Mouse (Mus musculus): ENCODE measurements around the gene Clic5. TPM values are rescaled to one million over a fixed set of nuclear protein-coding genes. Genes with fewer than 3 reads are reported as not detected.

Clic5 gene
- polyA plus RNA-seq, 1 experiment from 2014 or later: 0.28 TPM

- Histone ChIP-seq H3K9ac (replicated peaks) (no peak overlapping the region), H3K4me2 (ENCODE audit: low read depth, low read length) (no peak overlapping the region), H3K4me3 (ENCODE audit: low read depth, low read length) (no peak overlapping the region), H3K27ac (ENCODE audit: low read depth) (no peak overlapping the region), H3K36me3 (replicated peaks; ENCODE audit: insufficient read depth, low read length) (no peaks in the 10 kb centered on the region), H3K27me3 (ENCODE audit: insufficient read depth, low read length) (no peaks in the 10 kb centered on the region), H3K4me1 (ENCODE audit: insufficient read depth) (no peaks in the 10 kb centered on the region), H3K9me3 (ENCODE audit: low read length) (0 out of 2 replicates have a peak, but pooled peaks cover 4% of the 10 kb centered on the region)
- ATAC-seq: no peak
- WGBS (ENCODE audit: insufficient replicate concordance): 68% methylated on average over 3 of the region's 3 CpGs
- no peak for DNase-seq
- no peak for TF ChIP-seq EP300 (IDR thresholded peaks at IDR 0.05; ENCODE audit: low read depth)
- no peak for TF ChIP-seq CTCF (IDR thresholded peaks at IDR 0.05; ENCODE audit: low read depth)
Measured at GRCm38 (mm10) chr17:44205562-44205961, 17.2 kb downstream of the Clic5 start.

GRCm38 (mm10) chr17:44208900-44209299 is 20.5 kb downstream of the Clic5 start:
- Histone ChIP-seq H3K4me1 (ENCODE audit: insufficient read depth) (no peaks in the 10 kb centered on the region), H3K27me3 (ENCODE audit: insufficient read depth, low read length) (no peaks in the 10 kb centered on the region), H3K4me2 (ENCODE audit: low read depth, low read length) (no peak overlapping the region), H3K4me3 (ENCODE audit: low read depth, low read length) (no peak overlapping the region), H3K36me3 (replicated peaks; ENCODE audit: insufficient read depth, low read length) (no peaks in the 10 kb centered on the region), H3K9ac (replicated peaks) (no peak overlapping the region), H3K27ac (ENCODE audit: low read depth) (no peak overlapping the region), H3K9me3 (ENCODE audit: low read length) (0 out of 2 replicates have a peak, but pooled peaks cover 4% of the 10 kb centered on the region)
- no peak for DNase-seq
- no peak for TF ChIP-seq EP300 (IDR thresholded peaks at IDR 0.05; ENCODE audit: low read depth)
- 0 out of 2 replicates have a peak, but pooled peaks have one; percentile 5 for TF ChIP-seq CTCF (IDR thresholded peaks at IDR 0.05; ENCODE audit: low read depth)
- WGBS (ENCODE audit: insufficient replicate concordance): 80% methylated on average over 4 of the region's 4 CpGs
- no peak for ATAC-seq

- DNase-seq: no peak
- Histone ChIP-seq H3K4me3 (ENCODE audit: low read depth, low read length) (no peak overlapping the region), H3K9me3 (ENCODE audit: low read length) (0 out of 2 replicates have a peak, but pooled peaks cover 4% of the 10 kb centered on the region), H3K4me1 (ENCODE audit: insufficient read depth) (no peaks in the 10 kb centered on the region), H3K9ac (replicated peaks) (no peak overlapping the region), H3K27ac (ENCODE audit: low read depth) (no peak overlapping the region), H3K4me2 (ENCODE audit: low read depth, low read length) (no peak overlapping the region), H3K27me3 (ENCODE audit: insufficient read depth, low read length) (no peaks in the 10 kb centered on the region), H3K36me3 (replicated peaks; ENCODE audit: insufficient read depth, low read length) (no peaks in the 10 kb centered on the region)
- ATAC-seq: no peak
- no peak for TF ChIP-seq EP300 (IDR thresholded peaks at IDR 0.05; ENCODE audit: low read depth)
- TF ChIP-seq CTCF (IDR thresholded peaks at IDR 0.05; ENCODE audit: low read depth): no peak
- 75% methylated on average over 5 of the region's 5 CpGs for WGBS (ENCODE audit: insufficient replicate concordance)
Measured at GRCm38 (mm10) chr17:44212960-44213619, 24.7 kb downstream of the Clic5 start.

GRCm38 (mm10) chr17:44215196-44215799 is 26.9 kb downstream of the Clic5 start:
- no peaks in the 10 kb centered on the region for H3K9me3 ChIP-seq (ENCODE audit: low read length)
- no peak overlapping the region for H3K4me3 ChIP-seq (ENCODE audit: low read depth, low read length)
- H3K4me2 ChIP-seq (ENCODE audit: low read depth, low read length): no peak overlapping the region
- H3K4me1 ChIP-seq (ENCODE audit: insufficient read depth): no peaks in the 10 kb centered on the region
- no peak overlapping the region for H3K9ac ChIP-seq (replicated peaks)
- WGBS (ENCODE audit: insufficient replicate concordance): 83% methylated on average over 9 of the region's 9 CpGs
- ATAC-seq (no peak), DNase-seq (no peak)
- H3K27ac ChIP-seq (ENCODE audit: low read depth): no peak overlapping the region
- H3K27me3 ChIP-seq (ENCODE audit: insufficient read depth, low read length): no peaks in the 10 kb centered on the region
- no peaks in the 10 kb centered on the region for H3K36me3 ChIP-seq (replicated peaks; ENCODE audit: insufficient read depth, low read length)
- no peak for TF ChIP-seq CTCF (IDR thresholded peaks at IDR 0.05; ENCODE audit: low read depth)
- TF ChIP-seq EP300 (IDR thresholded peaks at IDR 0.05; ENCODE audit: low read depth): no peak

- ATAC-seq (no peak), DNase-seq (no peak)
- Histone ChIP-seq H3K27ac (ENCODE audit: low read depth) (no peak overlapping the region), H3K9me3 (ENCODE audit: low read length) (no peaks in the 10 kb centered on the region), H3K9ac (replicated peaks) (no peak overlapping the region), H3K36me3 (replicated peaks; ENCODE audit: insufficient read depth, low read length) (no peaks in the 10 kb centered on the region), H3K27me3 (ENCODE audit: insufficient read depth, low read length) (no peaks in the 10 kb centered on the region), H3K4me3 (ENCODE audit: low read depth, low read length) (no peak overlapping the region), H3K4me1 (ENCODE audit: insufficient read depth) (no peaks in the 10 kb centered on the region), H3K4me2 (ENCODE audit: low read depth, low read length) (no peak overlapping the region)
- WGBS (ENCODE audit: insufficient replicate concordance): 74% methylated on average over 2 of the region's 2 CpGs
- TF ChIP-seq CTCF (IDR thresholded peaks at IDR 0.05; ENCODE audit: low read depth) (no peak), EP300 (IDR thresholded peaks at IDR 0.05; ENCODE audit: low read depth) (no peak)
Measured at GRCm38 (mm10) chr17:44217185-44217584, 28.8 kb downstream of the Clic5 start.

GRCm38 (mm10) chr17:44219943-44220342 is 31.6 kb downstream of the Clic5 start:
- no peak overlapping the region for H3K9ac ChIP-seq (replicated peaks)
- 70% methylated on average over 2 of the region's 2 CpGs for WGBS (ENCODE audit: insufficient replicate concordance)
- H3K4me2 ChIP-seq (ENCODE audit: low read depth, low read length): no peak overlapping the region
- H3K27ac ChIP-seq (ENCODE audit: low read depth): no peak overlapping the region
- H3K27me3 ChIP-seq (ENCODE audit: insufficient read depth, low read length): no peaks in the 10 kb centered on the region
- no peaks in the 10 kb centered on the region for H3K36me3 ChIP-seq (replicated peaks; ENCODE audit: insufficient read depth, low read length)
- no peaks in the 10 kb centered on the region for H3K4me1 ChIP-seq (ENCODE audit: insufficient read depth)
- no peaks in the 10 kb centered on the region for H3K9me3 ChIP-seq (ENCODE audit: low read length)
- no peak for DNase-seq
- TF ChIP-seq EP300 (IDR thresholded peaks at IDR 0.05; ENCODE audit: low read depth) (no peak), CTCF (IDR thresholded peaks at IDR 0.05; ENCODE audit: low read depth) (no peak)
- no peak overlapping the region for H3K4me3 ChIP-seq (ENCODE audit: low read depth, low read length)
- no peak for ATAC-seq

All from liver, postnatal 0 days (tissue).